Mouse (Mus musculus) duodenum, adult 2 months (tissue): Measurements from ENCODE around the gene Hcar1. TPM values are rescaled to one million over a fixed set of nuclear protein-coding genes. Genes with fewer than 3 reads are reported as not detected.

Experiments used
- polyA plus RNA-seq: library from polyadenylated mRNA; depleted of rRNA; stranded (reverse); fragments of >200 nt; gene quantifications from 2 replicates; pipeline ENCODE4 v1.2.3, GENCODE M21; 2012; ENCODE audit warnings: low replicate concordance; rRNA removed

Hcar1 gene
- polyA plus RNA-seq: 1.9 and 2.9 TPM in 2 replicates

GRCm38 (mm10) chr5:123879928-123880327, at the start of gene Hcar1:
Gene Hcar1 (minus strand): TSS chr5:123880020.

GRCm38 (mm10) chr5:123927118-123927517, 47.3 kb upstream of the Hcar1 start, which contains the start of gene Gm43518:
Gene Gm43518 (plus strand): TSS chr5:123927418.

GRCm38 (mm10) chr5:123906976-123907630, 27.3 kb upstream of the Hcar1 start, which contains the start of gene Denr:
Gene Denr (plus strand): TSS chr5:123907175.

GRCm38 (mm10) chr5:123865365-123865764, 14.5 kb downstream of the Hcar1 start, which contains the start of gene Hcar2:
Gene Hcar2 (minus strand): TSS chr5:123865499.

Other genes starting within 250 kb of the Hcar1 start
- 6.8 and 8.5 TPM in 2 replicates for gene Clip1, start 195.4 kb downstream of the Hcar1 start, polyA plus RNA-seq
- gene Zcchc8, start 158.9 kb downstream of the Hcar1 start, polyA plus RNA-seq: 16.9 and 18.8 TPM in 2 replicates
- gene Rsrc2, start 130.6 kb downstream of the Hcar1 start, polyA plus RNA-seq: 2.1 and 2.5 TPM in 2 replicates
- 0.36 and 1.7 TPM in 2 replicates for gene Kntc1, start 130.3 kb downstream of the Hcar1 start, polyA plus RNA-seq
- 0.13 and 0.20 TPM in 2 replicates for gene Hcar2, start 14.5 kb downstream of the Hcar1 start, polyA plus RNA-seq
- 1.6 and 7.7 TPM in 2 replicates for gene Denr, start 27.2 kb upstream of the Hcar1 start, polyA plus RNA-seq
- gene Gm43518, start 47.4 kb upstream of the Hcar1 start, polyA plus RNA-seq: not detected in 2 replicates
- gene Ccdc62, start 50.7 kb upstream of the Hcar1 start, polyA plus RNA-seq: 0.36 and 1.0 TPM in 2 replicates
- gene Hip1r, start 93.6 kb upstream of the Hcar1 start, polyA plus RNA-seq: 35.1 and 40.2 TPM in 2 replicates
- 71.7 and 79.5 TPM in 2 replicates for gene Vps37b, start 152.2 kb upstream of the Hcar1 start, polyA plus RNA-seq
- 18.0 and 32.2 TPM in 2 replicates for gene Abcb9, start 215.8 kb upstream of the Hcar1 start, polyA plus RNA-seq
- 72.2 and 78.6 TPM in 2 replicates for gene Ogfod2, start 232.3 kb upstream of the Hcar1 start, polyA plus RNA-seq
- 15.6 and 20.9 TPM in 2 replicates for gene Arl6ip4, start 236.1 kb upstream of the Hcar1 start, polyA plus RNA-seq